Mouse (Mus musculus) embryo, embryonic 10 days (tissue): ENCODE measurements around the gene Top2a.

Experiments
- DNase-seq: peaks from one replicate; pipeline ENCODE4 v3.0.0-alpha.2; 2015; ENCODE audit warnings: low spot score

The Top2a gene

GRCm38 (mm10) chr11:99023500-99024467 is at the start of gene Top2a:
Gene Top2a (minus strand): TSS chr11:99024189.
- DNase-seq: peak; percentile 95

- DNase-seq: no peak
Measured at GRCm38 (mm10) chr11:99073781-99074180, 49.8 kb upstream of the Top2a start.

DNA sequence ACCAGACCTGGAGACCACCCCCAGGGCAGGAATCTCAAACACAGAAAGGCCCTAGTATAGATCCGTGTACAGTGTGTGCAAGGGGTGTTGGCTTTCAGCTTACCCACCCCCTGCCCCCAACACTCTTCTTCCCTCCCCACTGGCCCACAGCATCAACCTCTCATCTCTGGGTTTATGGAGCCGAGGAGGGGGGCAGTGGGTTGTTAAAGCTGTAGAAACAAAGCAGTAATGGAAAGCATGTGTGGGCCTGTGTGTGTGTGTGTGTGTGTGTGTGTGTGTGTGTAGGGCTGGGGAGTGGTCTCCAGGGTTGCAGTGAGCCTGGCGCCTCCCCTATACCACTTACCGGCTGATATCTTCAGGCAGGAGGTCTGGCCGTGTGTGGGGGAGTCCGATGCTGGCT is 47.9 kb upstream of the Top2a start:
- DNase-seq: peak; percentile 76

GRCm38 (mm10) chr11:99068455-99068854 is 44.5 kb upstream of the Top2a start:
- DNase-seq: no peak

DNA sequence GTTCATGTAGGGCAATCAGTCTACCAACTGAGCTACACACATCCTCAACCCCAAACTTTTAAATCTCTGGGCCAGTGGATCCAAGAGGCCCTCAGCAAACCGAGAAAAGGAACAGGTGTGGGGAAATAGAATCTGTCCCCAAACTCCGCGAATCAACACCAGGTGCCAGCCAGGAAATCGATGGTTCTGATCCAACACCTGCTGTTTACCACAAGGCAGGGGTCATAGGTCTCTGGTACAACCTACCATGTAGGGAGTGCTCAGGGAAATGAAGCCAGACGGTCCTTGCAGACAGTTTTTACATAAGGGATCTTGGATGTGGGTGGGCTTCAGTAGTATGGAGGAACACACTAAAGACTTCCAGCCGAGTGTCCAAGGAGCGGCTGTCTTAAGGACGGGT is 43.6 kb upstream of the Top2a start:
- no peak for DNase-seq

DNA sequence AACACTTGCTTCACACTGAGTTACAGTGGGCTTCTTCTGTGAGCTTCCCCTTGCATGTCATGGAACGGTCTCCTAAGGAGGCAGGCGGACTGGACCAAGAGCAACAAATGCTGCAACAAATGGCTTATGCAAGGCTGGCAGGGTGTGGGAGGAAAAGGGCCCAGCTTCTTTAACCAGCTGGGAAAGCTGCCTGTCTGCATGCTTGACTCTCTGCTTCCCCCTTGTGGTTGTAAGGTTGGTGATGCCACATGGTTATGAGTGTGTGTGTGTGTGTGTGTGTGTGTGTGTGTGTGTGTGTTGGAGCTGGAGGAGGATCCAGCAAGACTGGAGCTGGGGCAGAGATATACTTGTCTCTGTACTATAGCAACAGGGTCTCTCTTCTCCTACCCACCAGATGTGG is 42.0 kb upstream of the Top2a start:
- peak; percentile 93 for DNase-seq

DNA sequence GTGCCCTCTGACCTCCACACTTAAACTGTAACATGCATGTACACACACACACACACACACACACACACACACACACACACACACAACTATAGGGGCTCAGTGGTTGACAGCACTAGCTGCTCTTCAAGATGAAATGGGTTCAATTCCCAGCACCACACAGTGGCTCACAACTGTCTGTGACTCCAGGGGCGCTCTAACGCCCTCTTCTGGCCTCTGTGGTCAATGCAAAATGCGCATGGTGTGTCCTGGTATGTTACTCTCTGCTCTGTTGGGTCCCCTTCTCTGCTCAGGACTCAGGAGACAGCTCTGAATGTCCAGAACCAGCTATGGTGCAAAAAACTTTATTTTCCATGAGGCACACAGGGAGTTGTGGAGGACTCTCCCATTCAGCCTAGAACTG is 41.4 kb upstream of the Top2a start:
- DNase-seq: no peak

- DNase-seq: no peak
Measured at GRCm38 (mm10) chr11:99063406-99064131, 39.6 kb upstream of the Top2a start.

DNA sequence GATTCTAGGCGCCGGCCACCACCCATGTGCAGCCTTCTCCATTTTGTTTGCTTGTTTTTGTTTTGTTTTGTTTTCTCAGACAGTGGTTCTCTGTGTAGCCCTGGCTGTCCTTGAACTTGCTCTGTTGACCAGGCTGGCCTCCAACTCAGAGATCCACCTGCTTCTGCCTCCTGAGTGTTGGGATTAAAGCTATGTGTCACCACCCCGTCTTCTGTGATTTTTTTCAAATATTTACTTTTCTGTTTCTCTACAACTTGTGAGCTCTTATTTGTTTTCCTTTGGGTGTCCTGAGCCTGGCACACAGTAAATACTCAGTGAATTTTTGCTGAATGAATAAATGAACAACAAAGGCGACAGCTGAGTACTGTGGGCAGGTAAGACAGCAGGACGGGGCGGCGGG is 38.7 kb upstream of the Top2a start:
- DNase-seq: no peak

DNA sequence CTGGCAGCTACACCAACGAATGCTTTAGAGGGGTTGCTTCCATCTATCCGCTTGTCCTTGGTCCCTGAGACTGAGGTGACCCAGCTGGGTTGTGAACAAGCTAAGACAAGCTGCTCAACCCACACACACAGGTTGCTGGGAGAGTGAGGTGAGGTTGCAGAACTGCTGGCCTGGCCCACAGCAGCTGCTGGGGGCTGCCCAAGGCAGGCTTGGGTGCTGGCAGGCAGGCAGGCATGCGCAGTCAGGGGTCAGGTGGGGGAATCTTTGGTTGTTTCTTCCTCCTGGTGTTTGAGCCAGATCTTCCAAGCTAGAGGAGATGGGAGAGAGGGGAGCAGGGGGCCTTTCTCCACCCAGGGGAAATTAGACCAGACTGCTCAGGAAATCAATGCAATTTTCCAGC is 36.4 kb upstream of the Top2a start:
- no peak for DNase-seq

DNA sequence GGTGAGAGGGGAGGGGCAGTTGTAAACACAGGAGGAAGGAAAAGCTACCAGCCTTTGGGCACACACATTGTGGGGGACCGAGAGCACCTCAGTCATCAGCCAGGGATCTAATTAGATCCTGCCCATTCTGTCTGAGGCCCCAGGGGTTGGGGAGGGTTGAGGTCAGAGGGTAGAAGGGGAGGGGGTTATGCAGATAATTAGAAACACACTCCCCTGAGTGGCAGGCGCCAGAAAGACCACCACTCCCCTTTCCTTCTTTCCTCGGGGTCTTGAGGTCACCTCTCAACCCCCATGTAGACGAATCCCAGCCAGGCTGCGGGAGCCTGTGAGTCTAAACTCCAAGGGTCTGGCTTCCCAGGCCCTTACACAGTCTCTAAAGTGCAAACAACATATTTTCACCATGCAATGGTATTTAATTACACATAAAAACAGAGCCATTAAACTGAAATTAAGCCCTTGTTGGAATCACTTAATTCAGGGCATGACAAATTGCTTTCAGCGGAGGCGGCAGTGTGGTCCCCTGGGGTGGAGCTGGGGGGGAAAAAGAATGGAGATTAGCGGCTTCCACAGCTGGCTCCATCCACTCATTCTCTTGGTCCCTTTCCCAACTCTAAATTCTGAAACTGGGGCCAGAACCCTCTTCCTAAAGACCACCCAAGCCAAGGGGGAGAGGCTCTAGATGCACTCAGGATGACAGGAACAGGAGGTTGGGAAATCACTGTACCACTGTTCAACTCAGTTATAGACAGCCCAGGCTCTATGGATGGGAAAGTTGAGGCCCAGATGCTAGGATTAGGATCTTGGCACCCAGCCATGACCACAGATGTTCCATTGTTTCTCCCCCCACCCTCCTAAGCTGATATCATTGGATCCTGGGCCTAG is 31.8 kb upstream of the Top2a start:
- DNase-seq: peak; percentile 84

DNA sequence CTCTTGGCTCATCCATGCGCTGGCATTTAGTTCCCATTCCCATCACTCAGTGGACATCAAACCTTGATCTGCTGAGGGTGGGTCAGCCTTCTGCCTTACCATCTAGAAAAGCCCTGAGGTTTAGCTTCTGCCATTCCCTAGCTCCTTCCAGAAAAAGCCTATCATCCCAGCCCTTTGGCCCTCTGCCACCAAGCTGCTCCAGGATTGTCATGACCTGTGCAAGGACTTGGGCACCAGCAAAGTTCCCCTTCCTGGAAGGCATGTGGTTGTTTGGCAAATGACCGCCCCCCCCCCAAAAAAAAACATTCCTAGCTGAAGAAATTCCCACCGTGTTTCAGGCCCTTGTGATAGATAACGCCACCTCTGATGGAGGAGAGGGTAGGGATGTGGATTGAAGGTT is 31.2 kb upstream of the Top2a start:
- no peak for DNase-seq

GRCm38 (mm10) chr11:99047643-99048042 is 23.7 kb upstream of the Top2a start:
- no peak for DNase-seq

DNA sequence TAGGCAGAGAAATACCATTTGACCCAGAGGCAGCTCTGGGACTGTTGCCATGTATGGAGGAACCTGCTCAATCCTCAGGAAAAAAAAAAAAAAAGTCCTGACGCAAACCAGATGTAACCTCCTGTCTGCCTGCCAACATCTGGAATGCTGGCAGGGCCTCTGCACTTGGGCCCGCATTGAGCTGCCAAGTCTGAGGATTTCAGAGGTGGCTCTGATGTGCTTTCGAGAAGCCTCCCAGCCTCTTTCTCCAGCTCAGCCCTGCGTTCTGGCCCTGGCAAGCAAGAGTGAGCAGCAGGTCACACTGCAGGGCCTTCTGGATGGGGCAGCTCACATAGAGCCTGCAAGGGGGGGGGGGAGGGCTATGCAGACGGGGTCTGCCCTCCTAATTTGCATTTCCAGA is 23.1 kb upstream of the Top2a start:
- no peak for DNase-seq

DNA sequence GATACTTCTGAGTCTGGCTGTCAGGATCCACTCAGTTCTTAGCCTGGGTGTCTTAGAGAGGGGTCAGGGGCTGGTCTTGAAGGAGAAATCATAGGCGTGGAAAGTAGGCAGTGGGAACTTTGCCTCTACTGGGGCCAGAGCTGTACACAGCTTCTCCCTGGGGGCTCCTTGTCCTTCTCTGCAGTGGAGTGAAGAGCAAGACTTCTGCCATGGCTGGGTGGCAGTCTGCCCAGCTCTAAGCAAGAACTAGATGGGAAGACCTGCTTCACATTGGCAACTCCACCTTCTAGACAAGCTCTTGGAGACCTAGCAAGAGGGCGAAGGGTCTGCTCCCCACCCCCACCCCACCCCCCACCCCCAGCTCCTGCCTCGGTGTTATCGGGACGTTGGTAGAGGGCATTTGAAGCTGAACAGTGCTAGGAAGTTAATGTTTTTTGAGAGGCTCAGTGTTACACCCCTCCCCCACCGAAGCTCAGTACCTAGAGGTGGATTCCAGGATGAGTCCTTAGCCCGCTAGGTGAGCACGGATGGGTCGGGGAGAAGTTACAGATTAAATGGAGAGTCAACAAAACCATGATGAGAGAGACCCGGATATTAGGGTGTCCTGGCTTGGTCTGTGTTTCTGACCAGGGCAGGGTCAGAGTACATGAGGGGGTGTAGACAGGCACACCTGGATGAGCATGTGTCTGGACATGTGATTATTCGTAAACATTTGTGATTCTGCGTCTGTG is 21.3 kb upstream of the Top2a start:
- DNase-seq: no peak

DNA sequence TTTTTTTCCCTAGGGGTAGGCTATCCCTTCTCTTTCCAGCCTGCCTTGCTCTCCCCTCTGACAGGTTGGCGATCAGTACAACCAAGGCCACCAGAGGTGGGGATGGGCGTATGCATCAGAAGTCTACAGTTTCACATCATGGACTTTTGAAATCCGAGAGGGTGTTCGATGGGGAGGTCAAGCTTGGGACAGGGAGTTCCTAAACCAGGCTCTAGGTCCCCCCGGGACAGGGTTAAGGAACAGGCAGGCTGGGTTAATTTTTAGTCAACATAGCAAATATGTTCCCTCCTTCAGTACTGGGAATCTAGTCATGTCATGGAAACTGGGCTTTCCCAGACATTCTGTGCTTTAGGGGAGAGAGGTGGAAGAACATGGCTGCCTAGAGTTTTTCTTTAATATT is 20.3 kb upstream of the Top2a start:
- DNase-seq: no peak

DNA sequence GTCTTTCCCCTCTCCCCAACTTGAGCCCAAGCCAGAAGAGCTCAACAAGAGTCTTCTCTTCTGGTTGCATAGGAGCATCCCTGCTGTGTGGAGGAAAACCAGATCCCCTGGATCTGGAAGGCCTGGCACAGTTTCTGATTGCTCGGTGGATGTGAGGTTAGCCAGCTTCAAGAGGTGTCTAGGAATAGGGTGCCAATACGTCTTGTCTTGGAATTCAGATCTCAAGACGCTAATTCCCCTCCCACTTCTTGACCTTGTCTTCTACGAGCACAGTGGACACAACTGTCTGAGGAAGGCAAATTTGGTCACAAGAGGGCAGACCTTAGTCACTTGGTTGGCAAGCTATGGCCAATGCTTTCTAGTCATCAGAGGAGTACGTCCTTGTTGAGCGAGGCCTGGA is 19.6 kb upstream of the Top2a start:
- DNase-seq: no peak

DNA sequence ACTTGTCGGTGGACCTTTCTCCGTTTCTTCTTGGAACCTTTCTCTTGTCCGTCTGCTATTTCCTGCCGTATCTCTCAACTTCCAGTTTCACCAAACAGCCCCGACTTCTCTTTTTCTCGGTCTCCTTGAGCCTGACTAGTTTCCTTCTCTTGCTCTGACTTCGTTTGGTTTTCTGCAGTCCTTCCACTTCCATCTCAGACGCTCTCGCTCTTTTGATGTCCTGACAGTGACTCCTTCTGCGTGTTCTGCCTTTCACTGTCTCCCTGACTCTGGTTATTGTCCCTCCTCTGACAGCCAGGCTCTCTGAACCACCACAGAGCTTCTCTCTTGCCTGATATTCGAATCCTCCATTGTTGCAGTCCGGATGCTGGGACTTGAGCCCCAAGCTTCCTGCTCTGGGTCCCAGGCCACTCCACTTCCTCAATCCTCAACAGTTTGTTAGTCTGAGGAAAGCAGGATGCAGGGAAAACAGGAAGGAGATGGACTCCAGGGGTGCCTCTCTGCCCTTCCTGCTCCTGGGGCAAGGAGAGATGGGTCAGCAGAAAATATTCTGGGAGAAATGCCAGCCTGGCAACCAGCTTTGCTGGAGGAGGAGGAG is 18.9 kb upstream of the Top2a start:
- peak; percentile 50 for DNase-seq

GRCm38 (mm10) chr11:99041841-99042780 is 18.1 kb upstream of the Top2a start:
- no peak for DNase-seq
